Mouse (Mus musculus) embryo, embryonic 9.5 days (tissue): Measurements from ENCODE around the gene Plxnb2.

Source experiments
- DNase-seq: peaks from one replicate; pipeline ENCODE4 v3.0.0-alpha.2; 2017; ENCODE audit errors: extremely low spot score

Plxnb2 gene

GRCm38 (mm10) chr15:89149271-89150040 lies 31.1 kb downstream of the Plxnb2 start, which contains the start of gene Mapk11:
Gene Mapk11, minus strand, starts transcription at chr15:89149628.
- DNase-seq = peak; percentile 75

DNA sequence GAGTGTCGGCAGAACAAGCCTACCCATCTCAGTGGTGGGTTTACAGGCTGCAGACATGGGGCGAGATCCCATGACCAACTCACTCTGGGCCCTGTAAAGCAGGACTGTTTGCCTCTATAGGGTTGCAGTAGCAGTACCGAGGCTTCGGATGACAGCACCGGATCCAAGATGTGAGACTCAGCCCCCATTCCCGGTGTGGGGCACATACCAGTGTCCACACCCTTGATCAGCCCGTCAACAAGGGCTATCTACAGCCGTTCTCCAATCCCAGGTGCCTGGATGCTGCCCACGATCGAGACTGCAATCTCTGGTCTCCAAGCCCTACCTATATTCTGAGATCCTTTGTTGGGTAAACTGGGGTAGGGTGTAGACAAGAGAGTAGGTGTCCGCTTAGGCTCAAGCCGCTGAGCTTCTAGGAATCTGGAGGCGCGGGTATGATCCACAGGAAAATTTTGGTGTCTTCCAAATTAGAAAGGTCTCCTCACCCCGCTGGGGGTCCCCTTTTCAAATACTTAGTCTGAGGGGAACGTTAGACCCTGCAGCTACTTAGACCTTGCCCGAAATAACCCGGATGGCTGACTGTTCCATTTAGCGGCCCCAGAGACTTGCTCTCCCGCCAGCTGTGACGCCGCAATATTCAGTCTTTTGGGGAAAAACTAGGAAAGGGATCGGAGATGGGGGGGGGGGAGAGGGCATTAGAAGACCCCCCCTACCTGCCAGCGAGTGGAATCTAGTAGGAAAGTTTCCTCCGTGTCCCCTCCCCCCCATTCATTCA lies 31.9 kb downstream of the Plxnb2 start:
- peak; percentile 40 for DNase-seq

DNA sequence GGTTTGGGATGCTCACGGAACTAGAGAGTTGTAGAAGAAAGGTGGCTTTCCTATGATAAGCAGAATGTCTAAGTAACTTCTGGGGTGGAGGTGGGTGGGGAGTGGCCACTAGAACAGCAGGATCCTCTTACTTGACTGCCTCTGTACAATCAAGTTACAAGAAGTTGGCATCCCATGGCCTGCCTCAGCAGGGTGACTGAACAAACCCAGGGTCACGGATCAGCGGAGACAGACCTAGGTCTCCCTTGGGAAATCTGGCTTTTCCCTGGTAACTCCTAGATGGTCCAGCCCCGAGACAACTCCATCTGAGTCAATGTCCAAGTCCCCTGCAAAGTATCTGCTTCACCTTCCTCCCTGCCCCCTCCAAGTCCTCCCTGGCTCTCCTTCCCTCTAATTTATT lies 32.7 kb downstream of the Plxnb2 start:
- DNase-seq = no peak

DNA sequence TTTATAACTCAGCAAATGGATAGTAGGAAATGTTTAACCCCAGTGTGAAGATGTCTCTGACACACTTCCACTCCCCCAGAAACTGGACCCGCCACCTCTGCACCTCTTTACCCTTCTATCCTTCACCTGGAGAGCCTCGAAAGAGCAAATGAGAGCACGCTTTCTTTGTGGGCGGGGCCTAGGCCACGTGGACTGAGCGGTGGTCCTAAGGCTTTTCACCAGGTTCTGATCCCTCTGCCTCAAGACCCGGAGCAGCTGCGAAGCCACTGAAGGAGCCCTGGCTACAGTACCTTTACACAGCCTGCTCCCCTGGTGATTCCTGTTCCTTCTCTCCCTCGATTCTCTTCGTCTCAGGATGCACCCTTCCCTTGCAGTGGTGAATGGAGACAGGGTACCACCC lies 33.1 kb downstream of the Plxnb2 start:
- no peak for DNase-seq

DNA sequence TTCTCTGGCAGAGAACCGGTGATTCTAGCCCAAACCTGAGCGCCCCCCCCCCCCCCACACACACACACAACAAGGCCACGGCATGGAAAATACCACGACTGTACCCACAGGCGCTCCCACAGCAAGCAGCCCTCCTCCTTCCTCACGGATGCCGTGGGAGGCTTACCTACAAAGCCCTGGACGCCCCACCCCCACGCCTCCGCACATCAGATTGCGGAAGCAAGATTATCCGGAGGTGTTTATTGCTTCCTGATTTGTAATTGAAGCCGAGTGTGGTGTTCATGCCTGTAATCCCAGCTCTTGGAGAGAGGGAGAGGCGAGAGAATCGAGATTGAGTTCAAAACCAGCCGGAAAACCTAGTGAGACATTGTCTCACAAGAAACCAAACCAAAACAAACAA lies 33.6 kb downstream of the Plxnb2 start:
- no peak for DNase-seq

DNA sequence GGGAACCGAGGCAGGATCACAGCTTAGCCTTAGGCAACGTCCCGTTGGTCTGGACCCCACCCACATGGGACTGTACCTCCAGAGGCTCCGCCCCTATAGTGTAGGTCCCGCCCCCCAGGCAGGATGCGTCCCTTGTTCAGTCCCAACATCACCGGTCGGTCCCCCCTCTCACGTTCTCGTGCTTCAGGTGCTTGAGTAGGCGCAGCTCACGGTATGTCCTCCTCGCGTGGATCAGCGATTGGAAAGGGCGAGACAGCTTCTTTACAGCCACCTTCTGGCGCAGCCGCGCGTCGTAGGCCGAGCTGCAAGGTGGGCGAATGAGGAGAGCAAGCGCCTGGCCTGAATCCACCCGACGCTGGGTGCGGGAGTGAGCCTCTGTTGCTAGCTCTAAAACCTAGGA lies 34.1 kb downstream of the Plxnb2 start:
- DNase-seq = peak; percentile 55

GRCm38 (mm10) chr15:89145813-89146350 lies 34.7 kb downstream of the Plxnb2 start:
- DNase-seq = no peak

DNA sequence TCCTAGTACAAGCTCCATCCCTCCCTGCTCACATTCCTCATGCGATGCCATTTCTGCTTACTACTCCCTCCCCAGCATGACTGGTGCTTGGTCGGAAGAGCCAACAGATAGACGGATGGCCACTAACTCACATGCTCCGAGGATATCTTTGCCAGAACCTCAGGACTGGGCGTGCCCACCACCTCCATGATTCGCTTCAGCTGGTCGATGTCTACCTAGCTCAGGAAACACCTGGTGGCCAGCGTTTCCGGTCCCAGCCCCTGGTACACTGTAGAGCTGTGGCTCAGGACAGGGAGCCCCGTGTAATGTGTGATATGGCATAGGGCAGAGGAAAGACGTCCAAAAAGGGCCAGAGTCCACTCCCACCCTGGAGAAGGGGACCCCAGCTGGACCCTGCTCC lies 35.6 kb downstream of the Plxnb2 start:
- DNase-seq = no peak

DNA sequence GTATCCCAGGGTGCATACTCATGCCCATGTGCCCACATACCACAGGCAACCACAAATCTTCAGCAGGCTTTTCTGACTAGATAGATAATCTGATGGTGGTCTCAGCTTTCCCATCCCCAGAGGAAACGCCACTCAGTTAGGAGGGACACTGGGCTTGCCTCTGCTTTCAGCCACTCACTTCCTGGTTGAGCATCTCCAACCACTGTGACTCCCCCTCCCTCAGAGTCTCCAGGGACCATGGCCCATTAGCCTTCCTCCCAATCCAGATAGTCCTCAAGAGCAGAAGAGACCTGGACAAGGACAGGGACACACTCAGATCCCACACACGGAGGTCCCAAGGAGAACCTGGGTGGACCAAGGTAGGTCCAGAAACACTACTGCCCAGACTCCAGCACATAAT lies 37.5 kb downstream of the Plxnb2 start:
- DNase-seq = no peak

GRCm38 (mm10) chr15:89141905-89142304 lies 38.7 kb downstream of the Plxnb2 start:
- DNase-seq = no peak

DNA sequence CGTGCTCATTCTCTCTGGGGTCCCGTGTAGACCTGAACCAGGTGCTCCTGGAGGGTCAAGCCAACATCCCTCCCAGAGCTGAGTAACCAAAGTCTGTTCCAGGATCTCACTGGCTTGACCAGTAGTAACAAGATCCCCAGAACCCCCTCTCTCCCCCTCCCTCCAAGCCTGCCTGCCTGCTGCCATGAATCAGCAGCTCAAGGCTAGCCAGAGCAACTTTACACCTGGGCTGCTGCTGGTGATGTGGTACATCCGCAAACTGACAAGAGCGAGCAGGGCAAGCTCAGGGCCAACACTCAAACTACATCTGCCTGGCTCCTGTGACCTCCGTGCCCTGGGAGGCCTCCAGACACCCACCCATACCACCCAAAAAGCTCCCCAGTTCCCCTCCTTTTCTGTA lies 39.1 kb downstream of the Plxnb2 start:
- no peak for DNase-seq

- DNase-seq = peak; percentile 80
Measured at GRCm38 (mm10) chr15:89140659-89141252, 39.8 kb downstream of the Plxnb2 start, which contains the start of gene Mapk12. Gene Mapk12, minus strand, starts transcription at chr15:89140703.

DNA sequence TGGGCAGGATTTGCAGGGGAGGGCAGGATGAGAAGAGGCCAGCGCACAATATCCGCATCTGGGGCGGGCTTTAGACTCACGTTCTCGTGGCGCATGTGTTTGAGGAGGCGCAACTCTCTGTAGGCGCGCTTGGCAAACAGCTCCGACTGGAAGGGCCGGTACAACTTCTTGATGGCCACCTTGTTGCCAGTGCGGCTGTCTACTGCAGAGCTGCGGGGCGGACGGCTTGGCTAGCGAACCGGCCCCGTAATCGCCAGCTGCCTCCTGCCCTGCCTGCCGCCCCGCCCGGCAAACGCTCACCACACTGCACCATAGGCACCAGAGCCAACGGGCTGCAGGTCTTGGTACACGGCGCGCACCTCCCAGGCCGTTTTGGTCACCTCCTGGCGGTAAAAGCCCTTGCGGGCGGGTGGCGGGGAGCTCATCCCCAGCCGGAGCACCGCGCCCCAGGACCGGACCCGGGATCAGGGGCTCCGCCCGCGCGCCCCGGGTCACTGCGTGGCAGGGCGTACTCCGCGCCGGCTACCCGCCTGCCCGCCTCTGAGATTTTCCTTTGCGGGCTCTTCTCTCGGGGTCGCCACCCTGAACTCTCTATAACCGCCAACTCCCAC lies 40.4 kb downstream of the Plxnb2 start:
- no peak for DNase-seq

DNA sequence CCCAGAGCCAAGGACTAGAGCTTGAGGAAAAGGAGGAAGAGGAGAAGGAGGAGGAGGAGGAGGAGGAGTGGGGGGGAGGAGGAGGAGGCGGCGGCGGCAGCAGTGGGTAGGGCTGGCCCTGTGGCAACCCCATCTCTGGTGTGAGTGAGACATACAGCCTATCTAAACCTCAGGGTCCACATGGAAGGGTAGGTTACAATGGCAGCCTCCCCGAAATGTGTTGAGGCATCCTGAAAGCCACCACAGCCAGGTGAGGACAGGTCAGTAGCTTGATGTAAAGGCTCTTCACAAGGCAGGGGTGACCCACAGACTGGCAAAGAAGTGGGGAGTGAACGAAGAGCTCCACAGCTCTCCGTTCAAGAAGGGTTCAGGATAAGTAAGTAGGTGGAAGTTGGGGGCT lies 42.1 kb downstream of the Plxnb2 start:
- DNase-seq = no peak

DNA sequence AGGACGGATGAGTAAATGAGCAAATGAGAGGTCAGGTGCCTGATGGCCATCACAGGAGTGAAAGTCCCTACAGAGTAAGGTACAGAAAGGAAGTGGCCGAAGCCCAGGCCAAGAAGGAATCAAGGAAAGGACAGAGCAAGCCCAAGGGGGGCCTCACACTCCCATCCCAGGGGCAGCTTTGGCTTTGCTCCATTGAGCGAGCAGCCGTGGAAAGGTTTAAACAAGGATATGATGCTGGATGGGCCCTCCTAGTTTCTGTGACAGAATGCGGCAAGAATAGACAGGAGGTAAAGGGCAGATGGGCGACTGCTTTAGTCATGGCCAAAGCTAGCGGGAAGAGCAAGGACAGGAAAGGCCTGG lies 42.6 kb downstream of the Plxnb2 start:
- DNase-seq = no peak

DNA sequence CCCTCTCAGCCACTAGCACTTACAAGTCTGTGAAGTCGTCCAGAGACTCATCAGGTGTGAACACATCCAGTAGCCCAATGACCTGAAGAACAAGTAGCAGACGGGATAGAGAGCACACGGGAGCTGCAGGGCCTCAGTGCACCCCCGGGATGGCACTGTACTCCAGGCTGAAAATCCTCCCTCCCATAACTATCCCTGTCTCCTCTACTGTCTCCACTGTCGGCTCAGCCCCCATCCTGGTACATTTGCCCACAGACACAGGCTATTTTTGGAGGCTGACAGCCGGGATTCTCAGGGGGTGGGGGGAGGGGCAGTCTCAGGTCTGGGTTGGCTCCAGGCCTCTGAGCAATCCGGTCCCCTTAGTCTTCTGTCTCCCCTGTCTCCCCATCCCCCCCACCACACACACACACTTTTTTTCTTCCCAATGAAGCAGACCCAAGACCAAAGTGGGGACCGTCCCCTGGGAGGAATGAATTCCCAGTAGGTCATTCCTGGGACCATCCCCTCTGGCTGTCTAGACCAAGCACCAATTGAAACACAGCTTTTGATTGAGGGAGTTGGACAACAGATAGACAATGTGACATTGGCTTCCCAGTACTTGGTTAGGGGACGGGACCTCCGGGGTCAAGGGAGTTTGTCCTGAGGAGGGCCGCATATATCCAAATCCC lies 43.1 kb downstream of the Plxnb2 start:
- DNase-seq = no peak

- no peak for DNase-seq
Measured at GRCm38 (mm10) chr15:89136461-89137155, 44.0 kb downstream of the Plxnb2 start.

DNA sequence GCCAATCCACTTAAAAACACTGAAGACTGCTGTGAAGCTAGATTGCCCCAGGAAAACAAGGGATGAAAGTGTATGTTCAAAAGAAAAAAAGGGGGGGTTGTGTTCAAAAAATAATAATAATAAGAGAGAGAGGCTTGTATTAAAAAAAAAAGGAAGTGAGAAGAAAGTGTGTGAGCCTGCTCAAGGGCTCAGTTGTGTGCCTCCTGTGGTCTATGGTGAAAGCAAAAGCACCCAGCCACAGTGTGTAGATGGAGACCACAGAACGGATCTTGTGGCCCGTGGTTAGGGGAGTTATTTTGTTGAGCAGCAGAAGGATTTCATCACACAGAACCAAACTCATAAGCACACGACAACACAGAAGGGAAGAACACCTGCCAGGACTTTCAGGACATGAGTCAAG lies 49.3 kb downstream of the Plxnb2 start:
- DNase-seq = no peak

DNA sequence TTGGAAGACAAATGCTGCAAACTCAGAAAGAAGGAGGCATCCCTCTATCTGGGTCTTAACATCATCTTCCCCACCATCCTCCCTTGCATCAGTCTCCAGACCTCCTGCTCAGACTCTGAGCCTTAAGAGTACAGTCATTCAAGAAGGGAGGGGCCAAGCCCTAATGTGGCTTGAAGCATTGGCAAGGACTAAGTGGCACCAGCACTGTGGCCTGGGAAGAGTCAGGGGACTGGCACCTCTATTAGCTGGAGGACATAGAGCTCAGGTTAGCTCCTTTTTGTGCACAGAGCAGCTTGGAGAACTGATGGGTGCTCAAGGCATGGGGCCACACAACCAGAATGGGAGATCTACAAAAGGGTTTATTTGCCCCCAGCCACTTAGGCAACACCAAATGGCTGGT lies 50.3 kb downstream of the Plxnb2 start:
- DNase-seq = no peak

DNA sequence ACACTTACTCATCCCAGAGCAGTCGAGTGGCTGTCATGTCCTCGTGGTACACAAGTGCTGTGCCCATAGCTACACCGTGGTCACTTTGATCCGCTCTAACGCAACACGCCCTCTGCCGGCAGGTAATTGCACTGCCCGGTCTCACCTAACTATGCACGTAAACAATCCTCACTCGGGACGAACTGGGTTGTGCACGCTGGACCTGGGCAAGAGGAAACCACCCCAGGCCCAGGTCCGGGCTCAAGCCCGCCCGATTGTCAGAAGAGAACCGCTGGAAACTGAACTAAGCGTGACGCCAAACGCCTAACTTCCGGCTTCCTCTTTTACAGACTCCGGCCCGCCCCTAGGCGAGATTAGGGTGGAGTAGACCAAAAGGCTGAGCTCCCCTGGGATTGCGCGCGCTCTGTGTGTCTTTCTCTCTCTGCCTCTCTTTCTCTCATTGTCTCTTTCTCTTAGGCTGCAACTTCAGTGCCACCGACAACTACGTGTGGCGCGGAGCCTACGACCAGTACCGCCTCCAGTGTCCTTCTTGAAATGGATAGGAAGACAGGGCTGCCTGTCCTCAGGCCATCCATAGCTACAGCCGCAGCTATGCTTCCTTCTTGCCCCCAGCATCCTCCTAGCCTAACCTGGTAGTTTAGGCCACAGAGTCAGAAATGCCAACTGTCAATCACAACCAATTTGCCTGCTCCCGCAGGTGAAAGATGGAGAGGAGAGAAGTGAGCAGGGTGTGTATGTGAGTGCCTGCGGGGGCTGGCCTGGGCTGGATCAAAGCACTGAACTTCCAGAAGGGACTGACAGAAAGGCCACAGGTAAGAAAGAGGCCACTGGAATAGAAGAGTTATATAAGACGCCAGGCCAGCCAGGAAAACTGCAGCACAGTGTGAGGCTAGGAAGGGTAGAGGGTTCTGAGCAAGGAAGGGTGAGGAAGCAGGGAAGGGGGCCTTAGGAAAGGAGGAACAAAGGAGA lies 51.9 kb downstream of the Plxnb2 start, which contains the start of gene Hdac10:
Gene Hdac10, minus strand, starts transcription at position 319 of the 969 bp plus-strand sequence.
- DNase-seq = peak; percentile 85
